ENCODE assay signal across 18 mouse cellular contexts in the genomic region with DNA sequence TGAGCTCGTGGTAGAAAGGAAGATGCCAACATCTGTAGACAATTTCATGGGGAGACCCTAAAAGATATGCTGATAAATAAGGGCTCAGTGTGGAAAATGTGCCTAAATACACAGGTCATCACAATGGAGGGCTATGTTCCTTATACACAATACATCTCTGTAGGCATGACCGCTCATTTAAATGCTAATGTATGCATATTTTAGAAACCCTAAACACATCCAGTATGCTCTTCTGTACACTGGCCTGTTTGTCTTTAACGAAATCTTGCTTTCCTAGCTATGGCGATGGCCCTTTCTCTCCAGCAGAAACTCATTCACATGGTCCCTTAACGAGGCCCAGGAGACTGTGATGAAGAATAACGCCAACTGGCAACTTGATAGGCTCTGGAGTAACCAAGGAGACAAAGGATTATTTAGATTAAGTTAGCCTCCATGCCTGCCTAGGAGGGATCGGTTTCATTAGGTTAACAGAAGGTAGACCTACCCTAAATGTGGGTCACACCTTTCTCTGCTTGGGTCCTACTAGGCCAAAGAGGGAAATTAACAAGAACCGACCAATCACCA.
DNase-seq lines count a peak whose midpoint lies in the region; ATAC-seq lines count a peak whose summit lies in the region.
"Had no signal": no experiment of that assay in that cellular context is flagged by ENCODE, and none has a peak within 500 bp of the region (broad histone marks: within the 10 kb centered on the region; RNA-seq: fewer than 3 reads in every experiment).

No protein-coding gene starts in this region.

- peaks cover 39% of the 10 kb centered on the region for H3K36me3 ChIP-seq in forebrain, embryonic 10.5 days (replicated peaks)
- peaks cover 4% of the 10 kb centered on the region; the same call in 1 of the 2 replicates for H3K36me3 ChIP-seq in forebrain, embryonic 15.5 days
- no peaks in the 10 kb centered on the region for H3K36me3 ChIP-seq in forebrain, embryonic 11.5 days (ENCODE audit: control insufficient read depth, insufficient read depth, low read length)
- H3K36me3 ChIP-seq in hindbrain, embryonic 16.5 days (ENCODE audit: control insufficient read depth, insufficient read depth, low read length) = peaks cover 8% of the 10 kb centered on the region; the same call in 1 of the 2 replicates

- 73% methylated on average over 8 of the region's 8 CpGs for WGBS in forebrain, embryonic 10.5 days
- WGBS in forebrain, embryonic 15.5 days = 32% methylated on average over 8 of the region's 8 CpGs
- WGBS in forebrain, embryonic 11.5 days = 56% methylated on average over 8 of the region's 8 CpGs
- 49% methylated on average over 8 of the region's 8 CpGs for WGBS in hindbrain, embryonic 16.5 days

- no peaks in the 10 kb centered on the region for H3K27me3 ChIP-seq in forebrain, embryonic 10.5 days (ENCODE audit: poor library complexity, severe bottlenecking)
- no peaks in the 10 kb centered on the region for H3K27me3 ChIP-seq in forebrain, embryonic 15.5 days
- no peaks in the 10 kb centered on the region for H3K27me3 ChIP-seq in forebrain, embryonic 11.5 days (ENCODE audit: control insufficient read depth, insufficient read depth, low read length)
- H3K27me3 ChIP-seq in hindbrain, embryonic 16.5 days (replicated peaks; ENCODE audit: control insufficient read depth, insufficient read depth, low read length) = no peaks in the 10 kb centered on the region
- H3K27me3 ChIP-seq: limb, embryonic 13.5 days had no signal

- H3K4me2 ChIP-seq in forebrain, embryonic 15.5 days (replicated peaks) = no peak overlapping the region
- no peak overlapping the region for H3K4me2 ChIP-seq in forebrain, embryonic 11.5 days (ENCODE audit: low read depth, low read length, severe bottlenecking)
- no peak overlapping the region for H3K4me2 ChIP-seq in hindbrain, embryonic 16.5 days (ENCODE audit: low read length)
- H3K4me2 ChIP-seq: limb, embryonic 13.5 days had no signal

- H3K9me3 ChIP-seq in forebrain, embryonic 10.5 days = no peaks in the 10 kb centered on the region
- no peaks in the 10 kb centered on the region for H3K9me3 ChIP-seq in forebrain, embryonic 15.5 days
- no peaks in the 10 kb centered on the region for H3K9me3 ChIP-seq in forebrain, embryonic 11.5 days (ENCODE audit: control insufficient read depth, low read length)
- no peaks in the 10 kb centered on the region for H3K9me3 ChIP-seq in hindbrain, embryonic 16.5 days (ENCODE audit: control insufficient read depth, low read length)
- H3K9me3 ChIP-seq: heart, embryonic 10.5 days; limb, embryonic 13.5 days had no signal

- H3K27ac ChIP-seq in forebrain, embryonic 10.5 days = peak overlapping the region; percentile 51; the same call in 1 of the 2 replicates
- H3K27ac ChIP-seq in forebrain, embryonic 15.5 days (replicated peaks) = no peak overlapping the region
- no peak overlapping the region for H3K27ac ChIP-seq in forebrain, embryonic 11.5 days (ENCODE audit: low read depth, low read length)
- H3K27ac ChIP-seq in hindbrain, embryonic 16.5 days (ENCODE audit: low read depth, low read length) = no peak overlapping the region
- H3K27ac ChIP-seq: heart, embryonic 10.5 days; limb, embryonic 13.5 days had no signal

- H3K4me3 ChIP-seq in forebrain, embryonic 10.5 days = no peak overlapping the region
- no peak overlapping the region for H3K4me3 ChIP-seq in forebrain, embryonic 15.5 days
- no peak overlapping the region for H3K4me3 ChIP-seq in forebrain, embryonic 11.5 days (ENCODE audit: low read depth, low read length)
- H3K4me3 ChIP-seq in hindbrain, embryonic 16.5 days (ENCODE audit: low read length) = no peak overlapping the region
- H3K4me3 ChIP-seq: heart, embryonic 10.5 days; limb, embryonic 13.5 days had no signal

- H3K4me1 ChIP-seq in forebrain, embryonic 10.5 days = peaks cover 22% of the 10 kb centered on the region; the same call in 1 of the 2 replicates
- peaks cover 12% of the 10 kb centered on the region for H3K4me1 ChIP-seq in forebrain, embryonic 15.5 days
- no peaks in the 10 kb centered on the region for H3K4me1 ChIP-seq in forebrain, embryonic 11.5 days (replicated peaks; ENCODE audit: control insufficient read depth, insufficient read depth, low read length)
- no peaks in the 10 kb centered on the region; the same call in 1 of the 2 replicates for H3K4me1 ChIP-seq in hindbrain, embryonic 16.5 days (ENCODE audit: control insufficient read depth, insufficient read depth, low read depth, low read length)

- ATAC-seq in forebrain, embryonic 15.5 days (replicated peaks) = no peak; the same call in 1 of the 2 replicates
- peak; percentile 73 for ATAC-seq in forebrain, embryonic 11.5 days (replicated peaks; ENCODE audit: low FRiP score)
- ATAC-seq in hindbrain, embryonic 16.5 days = peak; percentile 28; the same call in 1 of the 2 replicates
- ATAC-seq: liver, postnatal 0 days had no signal

- H3K9ac ChIP-seq in forebrain, embryonic 15.5 days (replicated peaks) = no peak overlapping the region
- H3K9ac ChIP-seq in forebrain, embryonic 11.5 days (ENCODE audit: low read length) = no peak overlapping the region
- no peak overlapping the region for H3K9ac ChIP-seq in hindbrain, embryonic 16.5 days (ENCODE audit: low read depth, low read length)
- H3K9ac ChIP-seq: limb, embryonic 13.5 days; liver, postnatal 0 days had no signal

- DNase-seq in forebrain, embryonic 10.5 days (ENCODE audit: extremely low spot score, low spot score) = no peak
- DNase-seq in ES-CJ7 (ENCODE audit: low read depth, low spot score) = peak; percentile 4
- no peak for DNase-seq in forebrain, embryonic 11.5 days (ENCODE audit: low spot score)
- no peak for DNase-seq in urinary bladder, postnatal 10 days (ENCODE audit: low spot score)
- no peak for DNase-seq in cerebellum, adult 11-12 months
- no peak for DNase-seq in embryo, embryonic 9.5 days (ENCODE audit: extremely low spot score)
- DNase-seq: cerebellum, adult 11 months; gastrocnemius, postnatal 14 days; heart, postnatal 4 days; kidney, adult 18-20 months; kidney, postnatal 36 days; liver, postnatal 0 days; lung, postnatal 4 days; right cerebral cortex, postnatal 4 days had no signal
